Mouse (Mus musculus) gastrocnemius, adult 8-10 months (tissue): ENCODE measurements around the gene Defb13. TPM values are rescaled to one million over a fixed set of nuclear protein-coding genes. Genes with fewer than 3 reads are reported as not detected.

Experiments
- total RNA-seq, 4 experiments: library from RNA; stranded (reverse); gene quantifications; 2 replicates each; pipeline ENCODE4 v1.2.4; 2022

The Defb13 gene
- total RNA-seq, 4 experiments from 2014 or later: not detected

Other genes with a start within 250 kb of the Defb13 start
- gene AY761184, start 243.1 kb upstream of the Defb13 start, total RNA-seq: not detected
- not detected for gene Defa24, start 212.3 kb upstream of the Defb13 start, total RNA-seq
- gene Defb50, start 123.2 kb upstream of the Defb13 start, total RNA-seq: not detected
- gene Defb2, start 106.8 kb upstream of the Defb13 start, total RNA-seq: not detected
- gene Defb10, start 87.9 kb upstream of the Defb13 start, total RNA-seq: not detected
- gene Defb9, start 61.3 kb upstream of the Defb13 start, total RNA-seq: not detected
- not detected for gene Defb11, start 40.4 kb upstream of the Defb13 start, total RNA-seq
- not detected for gene Defb15, start 14.1 kb upstream of the Defb13 start, total RNA-seq
- not detected for gene Defb35, start 8.4 kb upstream of the Defb13 start, total RNA-seq
- not detected for gene Fam90a1a, start 12.0 kb downstream of the Defb13 start, total RNA-seq
- gene Ccdc70, start 23.0 kb downstream of the Defb13 start, total RNA-seq: not detected
- gene Atp7b, start 113.5 kb downstream of the Defb13 start, total RNA-seq: under 1 TPM in 1 of 4 experiments, not detected in 3; 0.05 TPM
- 1 to 10 TPM; 6.9 to 9.2 (median 7.9) TPM for gene Alg11, start 114.0 kb downstream of the Defb13 start, total RNA-seq
- gene Nek5, start 178.3 kb downstream of the Defb13 start, total RNA-seq: under 1 TPM; 0.65 to 0.86 (median 0.70) TPM
- 1 to 10 TPM; 2.1 to 3.1 (median 2.6) TPM for gene Nek3, start 219.7 kb downstream of the Defb13 start, total RNA-seq
- gene Ckap2, start 239.1 kb downstream of the Defb13 start, total RNA-seq: under 1 TPM in 1 of 4 experiments, not detected in 3; 0.29 TPM
- gene Vps36, start 246.0 kb downstream of the Defb13 start, total RNA-seq: 10 to 100 TPM; 28.2 to 32.1 (median 29.8) TPM